In genomic region chr1:176046995-176047394, GRCm38 (mm10) we compare ENCODE assay signal across 19 mouse cellular contexts.
DNase-seq lines count a peak whose midpoint lies in the region; ATAC-seq and TF ChIP-seq lines count a peak whose summit lies in the region.
"Had no signal": no experiment of that assay in that cellular context is flagged by ENCODE, and none has a peak within 500 bp of the region (broad histone marks: within the 10 kb centered on the region; RNA-seq: fewer than 3 reads in every experiment).

No protein-coding gene starts in this region.

- DNase-seq in hindbrain, postnatal 0 days (ENCODE audit: low spot score): peak; percentile 41
- no peak for DNase-seq in hindbrain, embryonic 11.5 days (ENCODE audit: low spot score)
- DNase-seq in retina, postnatal 1 day: peak; percentile 39
- DNase-seq in retina, embryonic 14.5 days (ENCODE audit: low spot score): no peak
- no peak for DNase-seq in gastrocnemius, adult 8-10 months (ENCODE audit: low spot score in 2 of 2)
- DNase-seq: adrenal gland, postnatal 25 days; gastrocnemius, postnatal 10 days; heart, postnatal 14 days; kidney, adult 8-10 months; kidney, postnatal 4 days; lung, postnatal 36 days had no signal

- peak overlapping the region; percentile 26 for H3K27ac ChIP-seq in heart, embryonic 13.5 days (replicated peaks)
- H3K27ac ChIP-seq in heart, embryonic 11.5 days (ENCODE audit: low read depth, low read length): no peak overlapping the region
- H3K27ac ChIP-seq in hindbrain, postnatal 0 days: no peak overlapping the region
- no peak overlapping the region for H3K27ac ChIP-seq in hindbrain, embryonic 11.5 days (ENCODE audit: low read depth, low read length)
- H3K27ac ChIP-seq: embryonic facial prominence, embryonic 15.5 days; forebrain, embryonic 10.5 days; limb, embryonic 13.5 days; liver, embryonic 15.5 days had no signal

- H3K9me3 ChIP-seq in heart, embryonic 13.5 days: no peaks in the 10 kb centered on the region
- no peaks in the 10 kb centered on the region for H3K9me3 ChIP-seq in heart, embryonic 11.5 days (replicated peaks; ENCODE audit: control insufficient read depth, low read length)
- no peaks in the 10 kb centered on the region for H3K9me3 ChIP-seq in hindbrain, postnatal 0 days (ENCODE audit: low read length)
- no peaks in the 10 kb centered on the region for H3K9me3 ChIP-seq in hindbrain, embryonic 11.5 days (ENCODE audit: control insufficient read depth, low read length)
- H3K9me3 ChIP-seq: embryonic facial prominence, embryonic 15.5 days; forebrain, embryonic 10.5 days; limb, embryonic 13.5 days; liver, embryonic 15.5 days had no signal

- no peaks in the 10 kb centered on the region for H3K27me3 ChIP-seq in heart, embryonic 13.5 days (replicated peaks)
- H3K27me3 ChIP-seq in heart, embryonic 11.5 days (ENCODE audit: control insufficient read depth, insufficient read depth, low read length): no peaks in the 10 kb centered on the region
- no peaks in the 10 kb centered on the region for H3K27me3 ChIP-seq in hindbrain, postnatal 0 days (ENCODE audit: insufficient read depth, low read length)
- H3K27me3 ChIP-seq in hindbrain, embryonic 11.5 days (ENCODE audit: control insufficient read depth, insufficient read depth, low read length): no peaks in the 10 kb centered on the region
- H3K27me3 ChIP-seq: embryonic facial prominence, embryonic 15.5 days; limb, embryonic 13.5 days; liver, embryonic 15.5 days had no signal

- 14% methylated on average over 5 of the region's 5 CpGs for WGBS in heart, embryonic 13.5 days
- WGBS in heart, embryonic 11.5 days (ENCODE audit: insufficient replicate concordance): 31% methylated on average over 5 of the region's 5 CpGs
- WGBS in hindbrain, postnatal 0 days: 34% methylated on average over 5 of the region's 5 CpGs
- 86% methylated on average over 5 of the region's 5 CpGs for WGBS in hindbrain, embryonic 11.5 days

- H3K4me2 ChIP-seq in heart, embryonic 13.5 days: no peak overlapping the region
- no peak overlapping the region for H3K4me2 ChIP-seq in heart, embryonic 11.5 days
- no peak overlapping the region for H3K4me2 ChIP-seq in hindbrain, postnatal 0 days (ENCODE audit: low read depth, low read length)
- H3K4me2 ChIP-seq in hindbrain, embryonic 11.5 days (replicated peaks; ENCODE audit: low read depth, low read length): no peak overlapping the region
- H3K4me2 ChIP-seq: embryonic facial prominence, embryonic 15.5 days; limb, embryonic 13.5 days; liver, embryonic 15.5 days; midbrain, embryonic 11.5 days had no signal

- H3K9ac ChIP-seq in heart, embryonic 13.5 days: no peak overlapping the region
- H3K9ac ChIP-seq in heart, embryonic 11.5 days (ENCODE audit: low read depth, low read length): no peak overlapping the region
- H3K9ac ChIP-seq in hindbrain, postnatal 0 days (replicated peaks; ENCODE audit: low read length): no peak overlapping the region
- no peak overlapping the region for H3K9ac ChIP-seq in hindbrain, embryonic 11.5 days (ENCODE audit: low read depth, low read length)
- H3K9ac ChIP-seq: embryonic facial prominence, embryonic 15.5 days; limb, embryonic 13.5 days; liver, embryonic 15.5 days had no signal

- H3K4me3 ChIP-seq in heart, embryonic 13.5 days: no peak overlapping the region
- no peak overlapping the region for H3K4me3 ChIP-seq in heart, embryonic 11.5 days (ENCODE audit: low read depth, low read length)
- H3K4me3 ChIP-seq in hindbrain, postnatal 0 days (ENCODE audit: low read length): no peak overlapping the region
- H3K4me3 ChIP-seq in hindbrain, embryonic 11.5 days (ENCODE audit: low read depth, low read length): no peak overlapping the region
- H3K4me3 ChIP-seq: embryonic facial prominence, embryonic 15.5 days; forebrain, embryonic 10.5 days; limb, embryonic 13.5 days; liver, embryonic 15.5 days had no signal

- ATAC-seq in heart, embryonic 13.5 days (ENCODE audit: extremely low read depth, insufficient number of reproducible peaks, low FRiP score, low TSS enrichment): 0 out of 2 replicates have a peak, but pooled peaks have one; percentile 14
- ATAC-seq in heart, embryonic 11.5 days (replicated peaks; ENCODE audit: insufficient number of reproducible peaks, low FRiP score, low TSS enrichment): no peak
- ATAC-seq in hindbrain, postnatal 0 days: no peak
- no peak for ATAC-seq in hindbrain, embryonic 11.5 days (ENCODE audit: low FRiP score)
- ATAC-seq: inflammation-experienced regulatory T-cells, adult 6 months had no signal

- H3K36me3 ChIP-seq in heart, embryonic 13.5 days: no peaks in the 10 kb centered on the region
- no peaks in the 10 kb centered on the region for H3K36me3 ChIP-seq in heart, embryonic 11.5 days (ENCODE audit: control insufficient read depth, insufficient read depth, low read length)
- H3K36me3 ChIP-seq in hindbrain, postnatal 0 days (ENCODE audit: insufficient read depth, low read length): no peaks in the 10 kb centered on the region
- H3K36me3 ChIP-seq in hindbrain, embryonic 11.5 days (ENCODE audit: control insufficient read depth, insufficient read depth, low read length): no peaks in the 10 kb centered on the region
- H3K36me3 ChIP-seq: embryonic facial prominence, embryonic 15.5 days; forebrain, embryonic 10.5 days; limb, embryonic 13.5 days; liver, embryonic 15.5 days had no signal

- peaks cover 42% of the 10 kb centered on the region for H3K4me1 ChIP-seq in heart, embryonic 13.5 days
- peaks cover 13% of the 10 kb centered on the region for H3K4me1 ChIP-seq in heart, embryonic 11.5 days (ENCODE audit: control insufficient read depth, insufficient read depth, low read length)
- no peaks in the 10 kb centered on the region for H3K4me1 ChIP-seq in hindbrain, postnatal 0 days (ENCODE audit: insufficient read depth, low read length)
- H3K4me1 ChIP-seq in hindbrain, embryonic 11.5 days (replicated peaks; ENCODE audit: control insufficient read depth, insufficient read depth, low read length): no peaks in the 10 kb centered on the region
- H3K4me1 ChIP-seq: embryonic facial prominence, embryonic 15.5 days; forebrain, embryonic 10.5 days; limb, embryonic 13.5 days; liver, embryonic 15.5 days had no signal

- TF ChIP-seq CTCF in hindbrain, postnatal 0 days (IDR thresholded peaks at IDR 0.05; ENCODE audit: low read depth): no peak

Comparison
In these comparisons a context has a peak if more than half of its experiments do, and no peak if none do; other contexts are left out.
1. DNase-seq: peak in hindbrain, postnatal 0 days (single experiment) and retina, postnatal 1 day (single experiment); none in hindbrain, embryonic 11.5 days (single experiment), retina, embryonic 14.5 days (single experiment) and gastrocnemius, adult 8-10 months (0 of 2).